In genomic region chr6:22136805-22137204, GRCm38 (mm10) we compare ENCODE assay signal across 16 mouse cellular contexts.
A peak's percentile ranks its signal among the peaks of the same experiment; 100 is the strongest.
DNase-seq lines count a peak whose midpoint lies in the region; ATAC-seq lines count a peak whose summit lies in the region.
"Had no signal": no experiment of that assay in that cellular context is flagged by ENCODE, and none has a peak within 500 bp of the region (broad histone marks: within the 10 kb centered on the region; RNA-seq: fewer than 3 reads in every experiment).

No protein-coding gene starts in this region.

- 47% methylated on average over 10 of the region's 10 CpGs for WGBS in hindbrain, embryonic 12.5 days
- 42% methylated on average over 10 of the region's 10 CpGs for WGBS in neural tube, embryonic 15.5 days

- intact Hi-C loops in left cerebral cortex, postnatal 4 days (cut with DNase I) = no loop called here
- intact Hi-C loops in left cerebral cortex, postnatal 14 days (cut with DNase I) = no loop called here

- H3K4me2 ChIP-seq in hindbrain, embryonic 12.5 days (replicated peaks) = no peak overlapping the region
- no peak overlapping the region for H3K4me2 ChIP-seq in neural tube, embryonic 15.5 days
- H3K4me2 ChIP-seq: embryonic facial prominence, embryonic 13.5 days; limb, embryonic 15.5 days had no signal

- no peaks in the 10 kb centered on the region for H3K36me3 ChIP-seq in hindbrain, embryonic 12.5 days
- H3K36me3 ChIP-seq in neural tube, embryonic 15.5 days = no peaks in the 10 kb centered on the region
- H3K36me3 ChIP-seq: limb, embryonic 15.5 days had no signal

- no peak overlapping the region for H3K4me3 ChIP-seq in hindbrain, embryonic 12.5 days
- H3K4me3 ChIP-seq in neural tube, embryonic 15.5 days (replicated peaks) = no peak overlapping the region
- H3K4me3 ChIP-seq: embryonic facial prominence, embryonic 13.5 days; limb, embryonic 15.5 days had no signal

- H3K27me3 ChIP-seq in hindbrain, embryonic 12.5 days = no peaks in the 10 kb centered on the region
- H3K27me3 ChIP-seq in neural tube, embryonic 15.5 days (replicated peaks) = no peaks in the 10 kb centered on the region
- H3K27me3 ChIP-seq: embryonic facial prominence, embryonic 13.5 days; limb, embryonic 15.5 days had no signal

- H3K27ac ChIP-seq in hindbrain, embryonic 12.5 days = no peak overlapping the region
- no peak overlapping the region for H3K27ac ChIP-seq in neural tube, embryonic 15.5 days (replicated peaks)
- H3K27ac ChIP-seq: embryonic facial prominence, embryonic 13.5 days; limb, embryonic 15.5 days; stomach, postnatal 0 days had no signal

- H3K9me3 ChIP-seq in hindbrain, embryonic 12.5 days (replicated peaks) = no peaks in the 10 kb centered on the region
- H3K9me3 ChIP-seq in neural tube, embryonic 15.5 days (replicated peaks) = no peaks in the 10 kb centered on the region
- H3K9me3 ChIP-seq: embryonic facial prominence, embryonic 13.5 days; limb, embryonic 15.5 days had no signal

- no peaks in the 10 kb centered on the region for H3K4me1 ChIP-seq in hindbrain, embryonic 12.5 days
- peaks cover 5% of the 10 kb centered on the region; the same call in 1 of the 2 replicates for H3K4me1 ChIP-seq in neural tube, embryonic 15.5 days
- H3K4me1 ChIP-seq: embryonic facial prominence, embryonic 13.5 days had no signal

- peak; percentile 43; the same call in 1 of the 2 replicates for ATAC-seq in hindbrain, embryonic 12.5 days (ENCODE audit: low FRiP score)
- ATAC-seq in neural tube, embryonic 15.5 days (ENCODE audit: low FRiP score) = peak; percentile 28; the same call in 1 of the 2 replicates
- ATAC-seq: inflammation-experienced regulatory T-cells, adult 6 months had no signal

- no peak overlapping the region for H3K9ac ChIP-seq in hindbrain, embryonic 12.5 days
- no peak overlapping the region for H3K9ac ChIP-seq in neural tube, embryonic 15.5 days (replicated peaks)
- H3K9ac ChIP-seq: embryonic facial prominence, embryonic 13.5 days; limb, embryonic 15.5 days had no signal

- DNase-seq in cerebellum, postnatal 25 days = peak; percentile 30 to 41
- no peak for DNase-seq in cerebellum, adult 8-10 months
- DNase-seq in left cerebral cortex, postnatal 4 days = peak; percentile 12
- DNase-seq in left cerebral cortex, postnatal 14 days (ENCODE audit: low spot score in 2 of 2) = no peak
- DNase-seq in yolk sac, embryonic 10.5 days (ENCODE audit: low spot score) = no peak
- DNase-seq: adrenal gland, postnatal 14 days; B cell, adult 2 months; lung, adult 2 months; spleen, adult 18-20 months; thymus, postnatal 25 days had no signal

Comparison
In these comparisons a context has a peak if more than half of its experiments do, and no peak if none do; other contexts are left out.
1. DNase-seq: peak in cerebellum, postnatal 25 days (2 of 2) and left cerebral cortex, postnatal 4 days (single experiment); none in cerebellum, adult 8-10 months (single experiment), left cerebral cortex, postnatal 14 days (0 of 2) and yolk sac, embryonic 10.5 days (single experiment).